Mouse (Mus musculus): ENCODE measurements at regions not wholly inside any gene's neighbourhood (a gene's known extent, or its start where the extent isn't known, plus 50 kb on each side); places are given as distances from the start of the nearest gene placed in this dataset.

DNA sequence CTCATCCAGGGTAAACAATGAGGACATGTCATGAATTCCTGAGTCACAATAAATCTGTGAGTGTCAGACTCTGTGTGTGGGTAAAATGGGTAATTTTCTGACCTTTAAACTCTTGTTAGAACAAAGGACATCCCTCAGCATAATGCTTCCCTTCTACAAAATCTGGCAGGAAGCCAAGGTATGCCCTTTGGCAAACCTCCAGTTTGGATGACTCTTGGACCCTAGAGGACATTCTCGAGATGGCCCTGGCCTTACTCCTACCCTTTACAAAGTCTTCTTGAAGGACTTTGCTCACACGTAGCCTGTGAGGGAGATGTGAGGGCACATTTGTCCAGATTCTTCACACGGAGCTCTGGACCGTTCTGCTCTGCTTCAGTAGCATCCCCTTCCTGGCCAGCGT, 338.8 kb upstream of the Ddhd1 start:
- TF ChIP-seq POLR2A (IDR thresholded peaks at IDR 0.05; ENCODE audit: extremely low read depth, insufficient read depth, low read length) (no peak), CTCF (IDR thresholded peaks at IDR 0.05; ENCODE audit: extremely low read depth, insufficient read depth, low read length) (no peak)

Data from cortical plate, adult 2 months (tissue).